7 mouse cellular contexts compared by ENCODE assay signal in genomic region chr2:72203609-72204008, GRCm38 (mm10).
DNase-seq lines count a peak whose midpoint lies in the region; ATAC-seq and TF ChIP-seq lines count a peak whose summit lies in the region.

No protein-coding gene starts in this region.

- TF ChIP-seq CTCF in midbrain, postnatal 0 days (IDR thresholded peaks at IDR 0.05), result peak; percentile 89

- DNase-seq in adrenal gland, postnatal 10 days, result peak; percentile 80
- peak; percentile 86 for DNase-seq in embryonic facial prominence, embryonic 11.5 days (ENCODE audit: low spot score)
- DNase-seq in heart, adult 8-10 months (ENCODE audit: low spot score), result peak; percentile 63
- peak; percentile 48 to 74 for DNase-seq in kidney, adult 8-10 months
- DNase-seq in midbrain, postnatal 0 days (ENCODE audit: low spot score), result peak; percentile 88
- peak; percentile 27 to 36 for DNase-seq in spleen, postnatal 36 days (ENCODE audit: low spot score in 2 of 2)

- H3K4me2 ChIP-seq in embryonic facial prominence, embryonic 11.5 days (ENCODE audit: low read depth, low read length), result no peak overlapping the region
- H3K4me2 ChIP-seq in limb, embryonic 13.5 days (replicated peaks), result peak overlapping the region; percentile 51
- H3K4me2 ChIP-seq in midbrain, postnatal 0 days (ENCODE audit: low read depth, low read length, poor library complexity, severe bottlenecking), result peak overlapping the region; percentile 10; the same call in 1 of the 2 replicates

- H3K9ac ChIP-seq in embryonic facial prominence, embryonic 11.5 days (replicated peaks; ENCODE audit: low read length), result no peak overlapping the region
- no peak overlapping the region for H3K9ac ChIP-seq in limb, embryonic 13.5 days
- no peak overlapping the region for H3K9ac ChIP-seq in midbrain, postnatal 0 days (replicated peaks; ENCODE audit: low read length, poor library complexity, severe bottlenecking)

- H3K4me3 ChIP-seq in embryonic facial prominence, embryonic 11.5 days (ENCODE audit: low read depth, low read length), result no peak overlapping the region
- H3K4me3 ChIP-seq in limb, embryonic 13.5 days, result no peak overlapping the region
- H3K4me3 ChIP-seq in midbrain, postnatal 0 days (ENCODE audit: low read depth, low read length), result no peak overlapping the region

- WGBS in embryonic facial prominence, embryonic 11.5 days, result 12% methylated on average over 5 of the region's 5 CpGs
- WGBS in limb, embryonic 13.5 days, result 9% methylated on average over 5 of the region's 5 CpGs
- WGBS in midbrain, postnatal 0 days, result 15% methylated on average over 5 of the region's 5 CpGs

- H3K27ac ChIP-seq in embryonic facial prominence, embryonic 11.5 days (replicated peaks; ENCODE audit: low read depth, low read length), result no peak overlapping the region; the same call in 1 of the 2 replicates
- H3K27ac ChIP-seq in limb, embryonic 13.5 days, result no peak overlapping the region
- no peak overlapping the region for H3K27ac ChIP-seq in midbrain, postnatal 0 days (ENCODE audit: low read depth, low read length)

- H3K36me3 ChIP-seq in embryonic facial prominence, embryonic 11.5 days (replicated peaks; ENCODE audit: control insufficient read depth, insufficient read depth, low read depth, low read length), result no peaks in the 10 kb centered on the region
- no peaks in the 10 kb centered on the region for H3K36me3 ChIP-seq in limb, embryonic 13.5 days
- peaks cover 12% of the 10 kb centered on the region for H3K36me3 ChIP-seq in midbrain, postnatal 0 days (ENCODE audit: insufficient read depth, low read length)

- ATAC-seq in embryonic facial prominence, embryonic 11.5 days (replicated peaks; ENCODE audit: insufficient number of reproducible peaks, low FRiP score, low TSS enrichment, low read depth), result 0 out of 2 replicates have a peak, but pooled peaks have one; percentile 23
- ATAC-seq in limb, embryonic 13.5 days (ENCODE audit: low FRiP score, low read depth), result peak; percentile 79
- peak; percentile 75 for ATAC-seq in midbrain, postnatal 0 days (ENCODE audit: low FRiP score)

- H3K27me3 ChIP-seq in embryonic facial prominence, embryonic 11.5 days (ENCODE audit: control insufficient read depth, insufficient read depth, low read length), result no peaks in the 10 kb centered on the region
- no peaks in the 10 kb centered on the region; the same call in 1 of the 2 replicates for H3K27me3 ChIP-seq in limb, embryonic 13.5 days
- no peaks in the 10 kb centered on the region for H3K27me3 ChIP-seq in midbrain, postnatal 0 days (ENCODE audit: insufficient read depth, low read length)

- H3K4me1 ChIP-seq in embryonic facial prominence, embryonic 11.5 days (ENCODE audit: control insufficient read depth, insufficient read depth, low read length), result no peaks in the 10 kb centered on the region
- 0 out of 2 replicates have a peak, but pooled peaks cover 30% of the 10 kb centered on the region for H3K4me1 ChIP-seq in limb, embryonic 13.5 days
- no peaks in the 10 kb centered on the region for H3K4me1 ChIP-seq in midbrain, postnatal 0 days (ENCODE audit: insufficient read depth, low read length)

- H3K9me3 ChIP-seq in embryonic facial prominence, embryonic 11.5 days (replicated peaks; ENCODE audit: control insufficient read depth, low read length), result no peaks in the 10 kb centered on the region
- no peaks in the 10 kb centered on the region for H3K9me3 ChIP-seq in limb, embryonic 13.5 days
- no peaks in the 10 kb centered on the region for H3K9me3 ChIP-seq in midbrain, postnatal 0 days (ENCODE audit: low read length)

Comparison
In these comparisons a context has a peak if more than half of its experiments do, and no peak if none do; other contexts are left out.
1. DNase-seq: peak in every context shown above with its lines; median percentile 88 in midbrain, postnatal 0 days; 86 in embryonic facial prominence, embryonic 11.5 days; 80 in adrenal gland, postnatal 10 days; 63 in heart, adult 8-10 months; 61 in kidney, adult 8-10 months; 32 in spleen, postnatal 36 days.
2. ATAC-seq: peak in every context shown above with its lines; median percentile 79 in limb, embryonic 13.5 days; 75 in midbrain, postnatal 0 days; 23 in embryonic facial prominence, embryonic 11.5 days.